13 mouse cellular contexts compared by ENCODE assay signal in genomic region chr6:148751400-148751799, GRCm38 (mm10).
A peak's percentile ranks its signal among the peaks of the same experiment; 100 is the strongest.
DNase-seq lines count a peak whose midpoint lies in the region; ATAC-seq lines count a peak whose summit lies in the region.
"Had no signal": no experiment of that assay in that cellular context is flagged by ENCODE, and none has a peak within 500 bp of the region (broad histone marks: within the 10 kb centered on the region; RNA-seq: fewer than 3 reads in every experiment).

No protein-coding gene starts in this region.

- no peak overlapping the region for H3K4me3 ChIP-seq in forebrain, embryonic 15.5 days
- no peak overlapping the region for H3K4me3 ChIP-seq in forebrain, embryonic 12.5 days (replicated peaks)
- H3K4me3 ChIP-seq: limb, embryonic 15.5 days; neural tube, embryonic 12.5 days had no signal

- no peaks in the 10 kb centered on the region for H3K27me3 ChIP-seq in forebrain, embryonic 15.5 days
- no peaks in the 10 kb centered on the region for H3K27me3 ChIP-seq in forebrain, embryonic 12.5 days
- H3K27me3 ChIP-seq: limb, embryonic 15.5 days; neural tube, embryonic 12.5 days had no signal

- DNase-seq in layer of hippocampus, adult 11-12 months (ENCODE audit: low spot score), result peak; percentile 26
- DNase-seq in layer of hippocampus, adult 9-10 months (ENCODE audit: low spot score), result no peak
- peak; percentile 35 to 46 for DNase-seq in right cerebral cortex, adult 2 months (ENCODE audit: low spot score in 2 of 2)
- no peak for DNase-seq in right cerebral cortex, postnatal 36 days (ENCODE audit: low spot score in 2 of 2)
- DNase-seq in T-cell, adult 2 months (ENCODE audit: low spot score), result no peak
- DNase-seq in adrenal gland, adult 8-10 months, result no peak
- DNase-seq: adrenal gland, postnatal 36 days; gastrocnemius, postnatal 25 days; thymus, postnatal 25 days had no signal

- no peaks in the 10 kb centered on the region for H3K4me1 ChIP-seq in forebrain, embryonic 15.5 days
- H3K4me1 ChIP-seq in forebrain, embryonic 12.5 days, result no peaks in the 10 kb centered on the region
- H3K4me1 ChIP-seq: limb, embryonic 15.5 days; neural tube, embryonic 12.5 days had no signal

- H3K9ac ChIP-seq in forebrain, embryonic 15.5 days (replicated peaks), result no peak overlapping the region
- H3K9ac ChIP-seq in forebrain, embryonic 12.5 days, result no peak overlapping the region
- H3K9ac ChIP-seq: limb, embryonic 15.5 days; neural tube, embryonic 12.5 days had no signal

- WGBS in forebrain, embryonic 15.5 days, result 79% methylated on average over 2 of the region's 2 CpGs
- WGBS in forebrain, embryonic 12.5 days, result 88% methylated on average over 2 of the region's 2 CpGs

- 0 out of 2 replicates have a peak, but pooled peaks have one; percentile 55 for ATAC-seq in forebrain, embryonic 15.5 days (replicated peaks)
- ATAC-seq in forebrain, embryonic 12.5 days (ENCODE audit: low FRiP score), result no peak

- no peak overlapping the region for H3K27ac ChIP-seq in forebrain, embryonic 15.5 days (replicated peaks)
- H3K27ac ChIP-seq in forebrain, embryonic 12.5 days, result no peak overlapping the region
- H3K27ac ChIP-seq: limb, embryonic 15.5 days; neural tube, embryonic 12.5 days had no signal

- H3K9me3 ChIP-seq in forebrain, embryonic 15.5 days, result no peaks in the 10 kb centered on the region
- no peaks in the 10 kb centered on the region for H3K9me3 ChIP-seq in forebrain, embryonic 12.5 days
- H3K9me3 ChIP-seq: limb, embryonic 15.5 days; neural tube, embryonic 12.5 days had no signal

- no peaks in the 10 kb centered on the region for H3K36me3 ChIP-seq in forebrain, embryonic 15.5 days
- H3K36me3 ChIP-seq in forebrain, embryonic 12.5 days (replicated peaks), result no peaks in the 10 kb centered on the region
- H3K36me3 ChIP-seq: limb, embryonic 15.5 days; neural tube, embryonic 12.5 days had no signal

- no peak overlapping the region for H3K4me2 ChIP-seq in forebrain, embryonic 15.5 days (replicated peaks)
- no peak overlapping the region for H3K4me2 ChIP-seq in forebrain, embryonic 12.5 days
- H3K4me2 ChIP-seq: limb, embryonic 15.5 days; neural tube, embryonic 12.5 days had no signal

Comparison
In these comparisons a context has a peak if more than half of its experiments do, and no peak if none do; other contexts are left out.
1. DNase-seq: peak in layer of hippocampus, adult 11-12 months (single experiment) and right cerebral cortex, adult 2 months (2 of 2); none in layer of hippocampus, adult 9-10 months (single experiment), right cerebral cortex, postnatal 36 days (0 of 2), T-cell, adult 2 months (single experiment) and adrenal gland, adult 8-10 months (single experiment).